Mouse (Mus musculus) urinary bladder, postnatal 4 days (tissue): ENCODE data around the gene Olfr107.

Experiments
- DNase-seq, 2 experiments: peaks; one replicate each; pipeline ENCODE4 v3.0.0; 2021 to 2022; ENCODE audit warnings: low spot score in 2 of 2

The Olfr107 gene

DNA sequence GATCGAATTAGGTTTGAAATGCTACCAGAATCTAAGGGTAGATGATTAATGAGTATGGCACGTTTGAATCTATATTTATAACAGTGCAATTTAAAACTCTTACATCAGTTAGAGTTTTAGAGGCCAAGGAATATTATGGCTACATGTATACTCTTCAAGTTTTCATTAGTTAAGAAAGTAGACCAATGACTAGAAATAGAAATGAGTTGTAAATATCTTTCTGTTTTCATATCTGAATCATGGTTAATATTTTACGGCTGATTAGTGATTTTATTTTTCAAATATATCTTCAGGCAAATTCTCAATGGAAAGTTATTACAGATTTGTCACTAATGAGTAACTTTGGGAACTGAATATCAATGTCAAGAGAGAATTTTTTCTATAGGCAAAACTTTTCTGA, at the start of gene Olfr107:
TSS of gene Olfr107 (plus strand) at position 301 of the 400 bp plus-strand sequence.
- no peak for DNase-seq

- DNase-seq, result no peak
Measured at GRCm38 (mm10) chr17:37359282-37359681, 39.7 kb upstream of the Olfr107 start, which contains the start of gene Olfr104-ps. TSS of gene Olfr104-ps (plus strand) at chr17:37359582.

- no peak for DNase-seq
Measured at GRCm38 (mm10) chr17:37378733-37379132, 20.3 kb upstream of the Olfr107 start, which contains the start of gene Olfr105-ps. TSS of gene Olfr105-ps (plus strand) at chr17:37379033.

DNA sequence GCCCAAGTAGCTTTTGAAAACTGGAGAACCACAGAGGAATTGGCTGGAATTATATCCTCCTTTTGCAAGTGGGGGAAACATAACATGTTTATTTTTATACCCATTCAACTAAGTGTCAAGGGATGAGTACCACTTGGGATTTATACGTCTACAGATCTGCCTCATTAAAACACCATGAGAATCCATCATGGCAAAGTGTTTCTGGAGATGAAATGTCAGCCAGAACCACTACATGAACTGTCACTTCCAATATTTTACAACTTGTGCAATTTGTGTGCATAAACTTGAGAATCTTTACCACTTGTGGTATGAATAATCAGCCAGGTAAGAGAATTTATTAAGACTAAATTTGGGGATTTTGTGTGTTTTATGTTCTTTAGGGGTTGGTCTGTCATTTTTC, 8.9 kb upstream of the Olfr107 start, which contains the start of gene Olfr106-ps:
TSS of gene Olfr106-ps (plus strand) at position 301 of the 400 bp plus-strand sequence.
- no peak for DNase-seq

GRCm38 (mm10) chr17:37413380-37413779, 14.4 kb downstream of the Olfr107 start:
- no peak for DNase-seq

- DNase-seq, result no peak
Measured at GRCm38 (mm10) chr17:37445180-37445579, 46.2 kb downstream of the Olfr107 start, which contains the start of gene Olfr108. TSS of gene Olfr108 (plus strand) at chr17:37445480.
